Mouse (Mus musculus) CH12.LX (cell line): ENCODE measurements around the gene Commd3. TPM values are rescaled to one million over a fixed set of nuclear protein-coding genes. Genes with fewer than 3 reads are reported as not detected.
A peak's percentile ranks its signal among the peaks of the same experiment; 100 is the strongest.

Source experiments
- DNase-seq: peaks from one replicate; pipeline ENCODE4 v3.0.0-alpha.2; 2013; ENCODE audit errors: extremely low read depth
- H3K27ac ChIP-seq: 2 replicates; pipeline ENCODE4 v1.5.1; 2012; ENCODE audit warnings: low read depth, mild to moderate bottlenecking, control low read depth, moderate library complexity; ENCODE audit not compliant: insufficient read depth
- H3K27me3 ChIP-seq: replicated peaks from 2 replicates; pipeline ENCODE3; 2012; ENCODE audit warnings: inconsistent platforms
- H3K36me3 ChIP-seq, 2 experiments: replicated peaks in 1 of 2; 2 replicates each; pipeline versions ENCODE3 to v1.6.1; 2012; ENCODE audit warnings: inconsistent platforms in 1 of 2, low read length in 1 of 2, mild to moderate bottlenecking in 1 of 2, mixed read lengths in 1 of 2, moderate library complexity in 1 of 2; ENCODE audit not compliant: control insufficient read depth in 1 of 2, insufficient read depth in 1 of 2
- H3K4me1 ChIP-seq, 2 experiments: 2 replicates each; pipeline ENCODE4 v1.6.1; 2012; ENCODE audit warnings: inconsistent platforms in 1 of 2, moderate library complexity in 1 of 2; ENCODE audit not compliant: insufficient read depth in 2 of 2, control insufficient read depth in 1 of 2
- H3K4me2 ChIP-seq: 2 replicates; pipeline ENCODE4 v1.6.1; 2012; ENCODE audit warnings: low read depth, mild to moderate bottlenecking, control low read depth; ENCODE audit not compliant: poor library complexity, insufficient read depth, severe bottlenecking
- H3K4me3 ChIP-seq, 3 experiments: fragments of 150-350 bp in 1 of 3; sonication (generic) in 1 of 3; replicated peaks in 1 of 3; 2 replicates each; pipeline versions ENCODE3 to v1.5.1; 2011 to 2012; ENCODE audit warnings: low read depth in 2 of 3, low read length in 2 of 3, mild to moderate bottlenecking in 2 of 3, moderate library complexity in 2 of 3, control low read depth in 1 of 3, improper control_type of control experiment in 1 of 3, inconsistent platforms in 1 of 3, mixed read lengths in 1 of 3; ENCODE audit not compliant: poor library complexity in 1 of 3
- H3K79me2 ChIP-seq: replicated peaks from 2 replicates; pipeline ENCODE4 v1.6.1; 2012; ENCODE audit warnings: mild to moderate bottlenecking, moderate library complexity; ENCODE audit not compliant: control insufficient read depth, poor library complexity, insufficient read depth, severe bottlenecking; ENCODE audit errors: extremely low read depth
- H3K9ac ChIP-seq: 2 replicates; pipeline ENCODE4 v1.6.1; 2012; ENCODE audit warnings: low read depth, mild to moderate bottlenecking, control low read depth, moderate library complexity; ENCODE audit not compliant: insufficient read depth
- H3K9me3 ChIP-seq: replicated peaks from 2 replicates; pipeline ENCODE3; 2012; ENCODE audit warnings: low read length, inconsistent platforms, mixed read lengths
- BHLHE40 ChIP-seq: IDR thresholded peaks from 2 replicates; pipeline ENCODE4 v1.6.1; 2011; ENCODE audit warnings: mild to moderate bottlenecking, low read depth, low read length, improper control_type of control experiment
- CHD1 ChIP-seq: IDR thresholded peaks from 2 replicates; pipeline ENCODE4 v1.6.1; 2012; ENCODE audit warnings: low read depth, low read length, improper control_type of control experiment, inconsistent platforms
- CHD2 ChIP-seq: IDR thresholded peaks from 2 replicates; pipeline ENCODE4 v1.6.1; 2011; ENCODE audit warnings: low read length, improper control_type of control experiment
- CTCF ChIP-seq, 2 experiments: IDR thresholded peaks in 1 of 2; conservative IDR thresholded peaks in 1 of 2; 2 replicates each; pipeline ENCODE4 v1.5.1; 2011 to 2012; ENCODE audit warnings: low read depth in 2 of 2, low read length in 2 of 2, improper control_type of control experiment in 1 of 2, inconsistent platforms in 1 of 2, mild to moderate bottlenecking in 1 of 2, moderate library complexity in 1 of 2
- E2F4 ChIP-seq: IDR thresholded peaks from 2 replicates; pipeline ENCODE4 v1.6.1; 2011; ENCODE audit warnings: low read depth, low read length, improper control_type of control experiment; ENCODE audit not compliant: insufficient replicate concordance
- ELF1 ChIP-seq: IDR thresholded peaks from 2 replicates; pipeline ENCODE4 v1.6.1; 2014; ENCODE audit warnings: low read depth, mild to moderate bottlenecking, inconsistent platforms, low read length, improper control_type of control experiment
- EP300 ChIP-seq: IDR thresholded peaks from 2 replicates; pipeline ENCODE4 v1.6.1; 2011; ENCODE audit warnings: low read length, improper control_type of control experiment
- ETS1 ChIP-seq: conservative IDR thresholded peaks from 2 replicates; pipeline ENCODE4 v1.6.1; 2012; ENCODE audit warnings: low read depth, mild to moderate bottlenecking, inconsistent platforms, low read length, improper control_type of control experiment, moderate library complexity
- GABPA ChIP-seq: IDR thresholded peaks from 2 replicates; pipeline ENCODE4 v1.6.1; 2012; ENCODE audit warnings: low read depth, low read length, improper control_type of control experiment, inconsistent platforms; ENCODE audit not compliant: insufficient replicate concordance
- HCFC1 ChIP-seq: IDR thresholded peaks from 2 replicates; pipeline ENCODE4 v1.6.1; 2012; ENCODE audit warnings: low read depth, mild to moderate bottlenecking, inconsistent platforms, low read length, improper control_type of control experiment
- IRF4 ChIP-seq: IDR thresholded peaks from 2 replicates; pipeline ENCODE4 v1.6.1; 2014; ENCODE audit warnings: low read depth, mild to moderate bottlenecking, inconsistent platforms, low read length, improper control_type of control experiment
- JUN ChIP-seq: IDR thresholded peaks from 2 replicates; pipeline ENCODE4 v1.6.1; 2011; ENCODE audit warnings: low read depth, mild to moderate bottlenecking, low read length, improper control_type of control experiment, moderate library complexity; ENCODE audit not compliant: insufficient read depth
- JUND ChIP-seq: conservative IDR thresholded peaks from 2 replicates; pipeline ENCODE4 v1.6.1; 2011; ENCODE audit warnings: low read depth, low read length, improper control_type of control experiment
- KAT2A ChIP-seq: IDR thresholded peaks from 2 replicates; pipeline ENCODE4 v1.6.1; 2012; ENCODE audit warnings: low read length, improper control_type of control experiment, inconsistent platforms; ENCODE audit not compliant: insufficient replicate concordance
- MAFK ChIP-seq: IDR thresholded peaks from 2 replicates; pipeline ENCODE4 v1.6.1; 2011; ENCODE audit warnings: low read length, improper control_type of control experiment; ENCODE audit not compliant: insufficient replicate concordance
- MAX ChIP-seq: IDR thresholded peaks from 2 replicates; pipeline ENCODE4 v1.6.1; 2011; ENCODE audit warnings: low read length, improper control_type of control experiment
- MAZ ChIP-seq: IDR thresholded peaks from 2 replicates; pipeline ENCODE4 v1.6.1; 2012; ENCODE audit warnings: low read depth, mild to moderate bottlenecking, inconsistent platforms, low read length, improper control_type of control experiment, moderate library complexity
- MEF2A ChIP-seq: IDR thresholded peaks from 2 replicates; pipeline ENCODE4 v1.6.1; 2014; ENCODE audit warnings: low read depth, mild to moderate bottlenecking, inconsistent platforms, low read length, improper control_type of control experiment, borderline replicate concordance
- MXI1 ChIP-seq: IDR thresholded peaks from 2 replicates; pipeline ENCODE4 v1.6.1; 2011; ENCODE audit warnings: mild to moderate bottlenecking, low read depth, low read length, improper control_type of control experiment
- MYC ChIP-seq: IDR thresholded peaks from 2 replicates; pipeline ENCODE4 v1.6.1; 2011; ENCODE audit warnings: low read depth, mild to moderate bottlenecking, improper control_type of control experiment, low read length
- NELFE ChIP-seq: IDR thresholded peaks from 2 replicates; pipeline ENCODE4 v1.6.1; 2011; ENCODE audit warnings: low read depth, low read length, improper control_type of control experiment
- NRF1 ChIP-seq: IDR thresholded peaks from 2 replicates; pipeline ENCODE4 v1.6.1; 2014; ENCODE audit warnings: low read depth, mild to moderate bottlenecking, inconsistent platforms, low read length, improper control_type of control experiment, moderate library complexity
- PAX5 ChIP-seq: IDR thresholded peaks from 2 replicates; pipeline ENCODE4 v1.6.1; 2012; ENCODE audit warnings: low read length, inconsistent platforms, mixed read lengths
- POLR2A ChIP-seq: IDR thresholded peaks from 2 replicates; pipeline ENCODE4 v1.6.1; 2011; ENCODE audit warnings: low read depth, mild to moderate bottlenecking, improper control_type of control experiment, low read length
- POLR2AphosphoS2 ChIP-seq: IDR thresholded peaks from 2 replicates; pipeline ENCODE4 v1.6.1; 2011; ENCODE audit warnings: low read depth, low read length, improper control_type of control experiment
- RAD21 ChIP-seq: IDR thresholded peaks from 2 replicates; pipeline ENCODE4 v1.6.1; 2011; ENCODE audit warnings: low read depth, mild to moderate bottlenecking, low read length, improper control_type of control experiment, moderate library complexity
- RCOR1 ChIP-seq: conservative IDR thresholded peaks from 2 replicates; pipeline ENCODE4 v1.6.1; 2012; ENCODE audit warnings: low read depth, mild to moderate bottlenecking, inconsistent platforms, low read length, improper control_type of control experiment
- SIN3A ChIP-seq: IDR thresholded peaks from 2 replicates; pipeline ENCODE4 v1.6.1; 2012; ENCODE audit warnings: low read length, improper control_type of control experiment, inconsistent platforms
- SMC3 ChIP-seq: IDR thresholded peaks from 2 replicates; pipeline ENCODE4 v1.6.1; 2011; ENCODE audit warnings: low read depth, low read length, improper control_type of control experiment
- TBP ChIP-seq: conservative IDR thresholded peaks from 2 replicates; pipeline ENCODE4 v1.6.1; 2011; ENCODE audit warnings: low read depth, low read length, improper control_type of control experiment
- TCF12 ChIP-seq: IDR thresholded peaks from 2 replicates; pipeline ENCODE4 v1.6.1; 2014; ENCODE audit warnings: low read depth, mild to moderate bottlenecking, inconsistent platforms, low read length, improper control_type of control experiment
- UBTF ChIP-seq: IDR thresholded peaks from 2 replicates; pipeline ENCODE4 v1.6.1; 2012; ENCODE audit warnings: low read depth, mild to moderate bottlenecking, inconsistent platforms, low read length, improper control_type of control experiment, moderate library complexity
- USF1 ChIP-seq: IDR thresholded peaks from 2 replicates; pipeline ENCODE4 v1.6.1; 2014; ENCODE audit warnings: low read depth, mild to moderate bottlenecking, inconsistent platforms, low read length, improper control_type of control experiment
- USF2 ChIP-seq: conservative IDR thresholded peaks from 2 replicates; pipeline ENCODE4 v1.6.1; 2011; ENCODE audit warnings: low read depth, low read length, improper control_type of control experiment
- ZC3H11A ChIP-seq: IDR thresholded peaks from 2 replicates; pipeline ENCODE4 v1.6.1; 2012; ENCODE audit warnings: low read depth, mild to moderate bottlenecking, inconsistent platforms, low read length, improper control_type of control experiment
- ZKSCAN1 ChIP-seq: IDR thresholded peaks from 2 replicates; pipeline ENCODE4 v1.6.1; 2012; ENCODE audit warnings: low read depth, inconsistent platforms, low read length, improper control_type of control experiment, borderline replicate concordance
- ZMIZ1 ChIP-seq: IDR thresholded peaks from 2 replicates; pipeline ENCODE4 v1.6.1; 2012; ENCODE audit warnings: low read depth, mild to moderate bottlenecking, inconsistent platforms, low read length, improper control_type of control experiment
- ZNF384 ChIP-seq: IDR thresholded peaks from 2 replicates; pipeline ENCODE4 v1.6.1; 2012; ENCODE audit warnings: low read depth, low read length, improper control_type of control experiment, inconsistent platforms
- dilution Hi-C: fragments of 300-500 bp; cut with MboI; formaldehyde crosslinking; loops from 2 replicates; pipeline ENCODE4 v1.14.3; 2020; ENCODE audit warnings: low sequenced_read_pairs; ENCODE audit not compliant: extremely low pct_unique_long_range_greater_than_20kb, extremely low pct_ligation_motif_present
- in situ Hi-C: fragments of 300-500 bp; cut with MboI; formaldehyde crosslinking; loops from 3 replicates; pipeline ENCODE4 v1.14.3; 2019; ENCODE audit warnings: low sequenced_read_pairs, low pct_ligation_motif_present, low pct_unique_long_range_greater_than_20kb, mixed read lengths
- polyA plus RNA-seq: library from polyadenylated mRNA; unstranded; fragments of >175 nt; gene quantifications from 2 replicates; pipeline ENCODE4 v1.2.1, GENCODE M21; 2012; ENCODE audit warnings: low read depth; ENCODE audit not compliant: insufficient read length
- total RNA-seq, 2 experiments: library from RNA; depleted of rRNA; stranded (reverse); fragments of 300-350 nt in 1 of 2; fragments of >200 nt in 1 of 2; gene quantifications; 2 replicates each; pipeline ENCODE4 v1.2.3; 2012 to 2014

Commd3 gene
- total RNA-seq (2012; rRNA removed): 114 and 116 TPM in 2 replicates
- total RNA-seq (2014; rRNA removed): 183 and 204 TPM in 2 replicates
- 149 and 159 TPM in 2 replicates for polyA plus RNA-seq

DNA sequence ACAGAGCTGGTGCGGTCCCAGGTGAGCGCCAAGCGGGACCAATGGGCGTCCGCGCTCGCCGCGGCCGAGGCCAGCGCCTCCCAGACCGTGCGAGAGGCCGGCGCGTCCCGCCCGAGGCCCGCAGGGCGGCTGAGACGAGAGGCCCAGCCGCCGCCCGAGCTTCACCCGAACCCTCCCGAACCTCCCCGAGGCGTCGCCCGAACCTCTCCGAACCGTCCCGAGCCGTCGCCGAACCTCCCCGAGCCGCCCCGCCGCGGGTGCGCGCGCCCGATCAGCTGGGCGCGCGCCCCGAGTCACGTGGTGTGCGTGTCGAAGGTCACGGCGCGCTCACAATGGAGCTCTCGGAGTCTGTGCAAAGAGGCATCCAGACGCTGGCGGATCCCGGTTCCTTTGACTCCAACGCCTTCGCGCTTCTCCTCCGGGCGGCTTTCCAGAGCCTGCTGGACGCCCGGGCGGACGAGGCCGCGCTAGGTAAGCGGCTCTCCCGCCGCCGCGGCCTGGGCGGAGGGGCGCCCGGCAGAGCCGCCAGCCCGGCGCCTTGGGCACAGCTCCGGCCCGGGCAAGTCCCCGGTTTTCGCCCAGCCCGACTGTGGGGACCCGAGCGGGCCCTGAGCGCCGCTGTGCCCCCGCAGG, at the start of gene Commd3:
TSS of gene Commd3 (plus strand) at position 252 of the 633 bp plus-strand sequence.
- TF ChIP-seq JUN (no peak), TCF12 (peak; percentile 71), GABPA (no peak), CTCF (conservative IDR thresholded peaks at IDR 0.05 in 1 of 2, IDR thresholded peaks at IDR 0.05 in 1 of 2; ENCODE audit: low read depth in 2 of 2, low read length in 2 of 2) (no peak), JUND (no peak), ELF1 (no peak; the same call in 1 of the 2 replicates), NRF1 (no peak; the same call in 1 of the 2 replicates), POLR2A (peak; percentile 87), MEF2A (no peak), PAX5 (no peak), ZC3H11A (no peak), BHLHE40 (peak; percentile 89), EP300 (no peak), SIN3A (0 out of 2 replicates have a peak, but pooled peaks have one; percentile 46), ZMIZ1 (0 out of 2 replicates have a peak, but pooled peaks have one; percentile 59), MAFK (no peak), IRF4 (no peak), HCFC1 (peak; percentile 43; the same call in 1 of the 2 replicates), TBP (0 out of 2 replicates have a peak, but pooled peaks have one; percentile 52), MYC (peak; percentile 51; the same call in 1 of the 2 replicates), ZNF384 (no peak), KAT2A (no peak), MAZ (no peak), SMC3 (no peak), ZKSCAN1 (no peak), USF1 (peak; percentile 94), CHD2 (no peak), MXI1 (peak; percentile 58; the same call in 1 of the 2 replicates), USF2 (peak; percentile 78), MAX (peak; percentile 88), ETS1 (no peak), NELFE (peak; percentile 86), E2F4 (no peak), UBTF (peak; percentile 89), POLR2AphosphoS2 (0 out of 2 replicates have a peak, but pooled peaks have one; percentile 55), CHD1 (no peak), RCOR1 (no peak), RAD21 (no peak)
- H3K4me3 ChIP-seq: peak within 1 kb of the TSS; percentile 80 to 84 (median 82)
- DNase-seq: peak; percentile 76
- H3K9me3 ChIP-seq: no peaks in the 10 kb centered on the region
- peaks cover 0 to 14% of the 10 kb centered on the region in 2 experiments; a peak in 2 of 4 replicates for H3K4me1 ChIP-seq
- peak within 1 kb of the TSS; percentile 76 for H3K27ac ChIP-seq
- in situ Hi-C loops (no loop called here), dilution Hi-C loops (no loop called here)
- H3K36me3 ChIP-seq: peaks cover 0 to 5% of the 10 kb centered on the region in 2 experiments
- peak within 1 kb of the TSS; percentile 77 for H3K9ac ChIP-seq
- H3K79me2 ChIP-seq: peaks cover 6% of the 10 kb centered on the region
- H3K27me3 ChIP-seq: peaks cover 7% of the 10 kb centered on the region
- H3K4me2 ChIP-seq: peak within 1 kb of the TSS; percentile 99
